Mouse (Mus musculus): ENCODE results near the gene Foxi2. TPM values are rescaled to one million over a fixed set of nuclear protein-coding genes. Genes with fewer than 3 reads are reported as not detected.

Foxi2 gene
- not detected in 2 replicates for polyA plus RNA-seq (2012; ENCODE audit: insufficient read depth, insufficient read length, low replicate concordance, missing spikeins)

GRCm38 (mm10) chr7:135410237-135410965 is at the start of gene Foxi2:
Gene Foxi2 (plus strand): TSS chr7:135410308.
- 12% methylated on average over 51 of the region's 51 CpGs for WGBS
- no peak for TF ChIP-seq POLR2A (IDR thresholded peaks at IDR 0.05; ENCODE audit: insufficient read depth, low read depth, low read length)
- TF ChIP-seq CTCF (IDR thresholded peaks at IDR 0.05; ENCODE audit: insufficient read depth, low read depth, low read length), result no peak
- no peak within 1 kb of the TSS for H3K4me3 ChIP-seq (ENCODE audit: insufficient read depth, low read depth, low read length)
- peaks cover 7% of the 10 kb centered on the region for H3K4me1 ChIP-seq (ENCODE audit: control insufficient read depth, insufficient read depth, low read length)
- H3K27ac ChIP-seq (ENCODE audit: insufficient read depth, low read depth, low read length), result no peak within 1 kb of the TSS

GRCm38 (mm10) chr7:135364606-135365005 is 45.5 kb upstream of the Foxi2 start:
- no peaks in the 10 kb centered on the region for H3K4me1 ChIP-seq (ENCODE audit: control insufficient read depth, insufficient read depth, low read length)
- H3K4me3 ChIP-seq (ENCODE audit: insufficient read depth, low read depth, low read length), result no peak overlapping the region
- H3K27ac ChIP-seq (ENCODE audit: insufficient read depth, low read depth, low read length), result no peak overlapping the region
- no peak for TF ChIP-seq CTCF (IDR thresholded peaks at IDR 0.05; ENCODE audit: insufficient read depth, low read depth, low read length)
- TF ChIP-seq POLR2A (IDR thresholded peaks at IDR 0.05; ENCODE audit: insufficient read depth, low read depth, low read length), result no peak
- WGBS, result 99% methylated on average over 5 of the region's 5 CpGs

- H3K27ac ChIP-seq (ENCODE audit: insufficient read depth, low read depth, low read length), result no peak overlapping the region
- no peaks in the 10 kb centered on the region for H3K4me1 ChIP-seq (ENCODE audit: control insufficient read depth, insufficient read depth, low read length)
- no peak for TF ChIP-seq POLR2A (IDR thresholded peaks at IDR 0.05; ENCODE audit: insufficient read depth, low read depth, low read length)
- no peak for TF ChIP-seq CTCF (IDR thresholded peaks at IDR 0.05; ENCODE audit: insufficient read depth, low read depth, low read length)
- H3K4me3 ChIP-seq (ENCODE audit: insufficient read depth, low read depth, low read length), result no peak overlapping the region
- WGBS, result 67% methylated on average over 13 of the region's 13 CpGs
These were observed 34.1 kb upstream of the Foxi2 start for GRCm38 (mm10) chr7:135376048-135376447.

GRCm38 (mm10) chr7:135376932-135377331 is 33.2 kb upstream of the Foxi2 start:
- Histone ChIP-seq H3K4me3 (ENCODE audit: insufficient read depth, low read depth, low read length) (no peak overlapping the region), H3K27ac (ENCODE audit: insufficient read depth, low read depth, low read length) (no peak overlapping the region), H3K4me1 (ENCODE audit: control insufficient read depth, insufficient read depth, low read length) (no peaks in the 10 kb centered on the region)
- TF ChIP-seq CTCF (IDR thresholded peaks at IDR 0.05; ENCODE audit: insufficient read depth, low read depth, low read length), result no peak
- no peak for TF ChIP-seq POLR2A (IDR thresholded peaks at IDR 0.05; ENCODE audit: insufficient read depth, low read depth, low read length)
- 74% methylated on average over 5 of the region's 5 CpGs for WGBS

- WGBS, result 96% methylated on average over 5 of the region's 5 CpGs
- TF ChIP-seq POLR2A (IDR thresholded peaks at IDR 0.05; ENCODE audit: insufficient read depth, low read depth, low read length) (no peak), CTCF (IDR thresholded peaks at IDR 0.05; ENCODE audit: insufficient read depth, low read depth, low read length) (no peak)
- no peak overlapping the region for H3K27ac ChIP-seq (ENCODE audit: insufficient read depth, low read depth, low read length)
- H3K4me1 ChIP-seq (ENCODE audit: control insufficient read depth, insufficient read depth, low read length), result no peaks in the 10 kb centered on the region
- no peak overlapping the region for H3K4me3 ChIP-seq (ENCODE audit: insufficient read depth, low read depth, low read length)
These were observed 31.8 kb upstream of the Foxi2 start for GRCm38 (mm10) chr7:135378331-135378730.

GRCm38 (mm10) chr7:135389039-135389438 is 21.1 kb upstream of the Foxi2 start:
- Histone ChIP-seq H3K4me3 (ENCODE audit: insufficient read depth, low read depth, low read length) (no peak overlapping the region), H3K27ac (ENCODE audit: insufficient read depth, low read depth, low read length) (no peak overlapping the region), H3K4me1 (ENCODE audit: control insufficient read depth, insufficient read depth, low read length) (no peaks in the 10 kb centered on the region)
- TF ChIP-seq CTCF (IDR thresholded peaks at IDR 0.05; ENCODE audit: insufficient read depth, low read depth, low read length), result no peak
- 63% methylated on average over 3 of the region's 3 CpGs for WGBS

GRCm38 (mm10) chr7:135392949-135393542 is 17.1 kb upstream of the Foxi2 start:
- WGBS, result 44% methylated on average over 5 of the region's 5 CpGs
- no peak overlapping the region for H3K27ac ChIP-seq (ENCODE audit: insufficient read depth, low read depth, low read length)
- TF ChIP-seq POLR2A (IDR thresholded peaks at IDR 0.05; ENCODE audit: insufficient read depth, low read depth, low read length), result no peak
- no peak for TF ChIP-seq CTCF (IDR thresholded peaks at IDR 0.05; ENCODE audit: insufficient read depth, low read depth, low read length)
- no peak overlapping the region for H3K4me3 ChIP-seq (ENCODE audit: insufficient read depth, low read depth, low read length)
- H3K4me1 ChIP-seq (ENCODE audit: control insufficient read depth, insufficient read depth, low read length), result no peaks in the 10 kb centered on the region

GRCm38 (mm10) chr7:135394436-135394835 is 15.7 kb upstream of the Foxi2 start:
- 87% methylated on average over 3 of the region's 3 CpGs for WGBS
- no peaks in the 10 kb centered on the region for H3K4me1 ChIP-seq (ENCODE audit: control insufficient read depth, insufficient read depth, low read length)
- H3K4me3 ChIP-seq (ENCODE audit: insufficient read depth, low read depth, low read length), result no peak overlapping the region
- TF ChIP-seq CTCF (IDR thresholded peaks at IDR 0.05; ENCODE audit: insufficient read depth, low read depth, low read length), result no peak
- no peak for TF ChIP-seq POLR2A (IDR thresholded peaks at IDR 0.05; ENCODE audit: insufficient read depth, low read depth, low read length)
- no peak overlapping the region for H3K27ac ChIP-seq (ENCODE audit: insufficient read depth, low read depth, low read length)

GRCm38 (mm10) chr7:135395242-135395641 is 14.9 kb upstream of the Foxi2 start:
- Histone ChIP-seq H3K4me3 (ENCODE audit: insufficient read depth, low read depth, low read length) (no peak overlapping the region), H3K4me1 (ENCODE audit: control insufficient read depth, insufficient read depth, low read length) (no peaks in the 10 kb centered on the region), H3K27ac (ENCODE audit: insufficient read depth, low read depth, low read length) (no peak overlapping the region)
- TF ChIP-seq CTCF (IDR thresholded peaks at IDR 0.05; ENCODE audit: insufficient read depth, low read depth, low read length) (no peak), POLR2A (IDR thresholded peaks at IDR 0.05; ENCODE audit: insufficient read depth, low read depth, low read length) (no peak)

All from olfactory bulb, adult 2 months (tissue).